Mouse (Mus musculus) heart, embryonic 13.5 days (tissue): ENCODE results near the gene Btla. TPM values are rescaled to one million over a fixed set of nuclear protein-coding genes. Genes with fewer than 3 reads are reported as not detected.

Source experiments
- ATAC-seq: fragments of 200-750 bp; cut with Nextera tagmentation; 2 replicates; pipeline ENCODE4 v1.8.0; 2017; ENCODE audit warnings: moderate TSS enrichment; ENCODE audit not compliant: insufficient number of reproducible peaks, low FRiP score, low TSS enrichment; ENCODE audit errors: extremely low read depth
- H3K27ac ChIP-seq: fragments of 300-500 bp; sonication (generic); replicated peaks from 2 replicates; pipeline ENCODE4 v1.5.1; 2015; ENCODE audit warnings: moderate library complexity, mild to moderate bottlenecking, inconsistent platforms
- H3K27me3 ChIP-seq: fragments of 300-500 bp; sonication (generic); replicated peaks from 2 replicates; pipeline ENCODE4 v1.6.1; 2015; ENCODE audit warnings: mild to moderate bottlenecking, inconsistent platforms
- H3K36me3 ChIP-seq: fragments of 300-500 bp; sonication (generic); 2 replicates; pipeline ENCODE4 v1.6.1; 2015; ENCODE audit warnings: mild to moderate bottlenecking, inconsistent platforms
- H3K4me1 ChIP-seq: fragments of 300-500 bp; sonication (generic); 2 replicates; pipeline ENCODE4 v1.6.1; 2015; ENCODE audit warnings: inconsistent platforms
- H3K4me2 ChIP-seq: fragments of 300-500 bp; sonication (generic); 2 replicates; pipeline ENCODE4 v1.6.1; 2015; ENCODE audit warnings: inconsistent platforms, mild to moderate bottlenecking, moderate library complexity
- H3K4me3 ChIP-seq: fragments of 300-500 bp; sonication (generic); 2 replicates; pipeline ENCODE4 v1.5.1; 2015; ENCODE audit warnings: moderate library complexity, mild to moderate bottlenecking, inconsistent platforms
- H3K9ac ChIP-seq: fragments of 300-500 bp; sonication (generic); 2 replicates; pipeline ENCODE4 v1.6.1; 2015; ENCODE audit warnings: inconsistent platforms, mild to moderate bottlenecking, moderate library complexity
- H3K9me3 ChIP-seq: fragments of 300-500 bp; sonication (generic); 2 replicates; pipeline ENCODE4 v1.6.1; 2016; ENCODE audit warnings: inconsistent platforms
- WGBS: fragments of 180-500 bp; shearing (Covaris S2); methylation state at CpG from one replicate; pipeline ENCODE4 v1.1.7; 2015; ENCODE audit warnings: mixed read lengths; 5-methylcytosine and 5-hydroxymethylcytosine counted together
- polyA plus RNA-seq: library from polyadenylated mRNA; unstranded; fragments of >200 nt; fragmentation: Nextera tagmentation; extraction: Ambion mirVana; gene quantifications from 2 replicates; pipeline ENCODE4 v1.2.1, GENCODE M21; 2015

Gene Btla
- polyA plus RNA-seq = 0.08 TPM in 1 of 2 replicates, not detected in the other

- H3K27me3 ChIP-seq = no peaks in the 10 kb centered on the region
- no peak within 1 kb of the TSS for H3K4me3 ChIP-seq
- no peak within 1 kb of the TSS for H3K4me2 ChIP-seq
- H3K4me1 ChIP-seq = no peaks in the 10 kb centered on the region
- ATAC-seq = no peak
- no peak within 1 kb of the TSS for H3K9ac ChIP-seq
- no peaks in the 10 kb centered on the region for H3K9me3 ChIP-seq
- H3K27ac ChIP-seq = no peak within 1 kb of the TSS
- H3K36me3 ChIP-seq = no peaks in the 10 kb centered on the region
- WGBS = 46% methylated on average over 10 of the region's 10 CpGs
These were observed at the start of gene Btla for GRCm38 (mm10) chr16:45223648-45224388. Btla (plus strand) TSS chr16:45224315.

GRCm38 (mm10) chr16:45178552-45178951, 45.6 kb upstream of the Btla start:
- no peak overlapping the region for H3K4me2 ChIP-seq
- H3K36me3 ChIP-seq = peaks cover 17% of the 10 kb centered on the region
- no peaks in the 10 kb centered on the region for H3K9me3 ChIP-seq
- H3K27me3 ChIP-seq = no peaks in the 10 kb centered on the region
- H3K4me3 ChIP-seq = no peak overlapping the region
- ATAC-seq = no peak
- no peak overlapping the region for H3K9ac ChIP-seq
- no peak overlapping the region for H3K27ac ChIP-seq
- 86% methylated on average over 2 of the region's 2 CpGs for WGBS
- H3K4me1 ChIP-seq = no peaks in the 10 kb centered on the region

- H3K4me2 ChIP-seq = no peak overlapping the region
- peaks cover 32% of the 10 kb centered on the region for H3K36me3 ChIP-seq
- H3K27me3 ChIP-seq = no peaks in the 10 kb centered on the region
- H3K4me1 ChIP-seq = no peaks in the 10 kb centered on the region
- H3K27ac ChIP-seq = no peak overlapping the region
- no peaks in the 10 kb centered on the region for H3K9me3 ChIP-seq
- H3K9ac ChIP-seq = no peak overlapping the region
- no peak for ATAC-seq
- no peak overlapping the region for H3K4me3 ChIP-seq
- WGBS = 89% methylated on average over 5 of the region's 5 CpGs
These were observed 42.3 kb upstream of the Btla start for GRCm38 (mm10) chr16:45181824-45182223.

- Histone ChIP-seq H3K27ac (no peak overlapping the region), H3K4me2 (no peak overlapping the region), H3K9ac (no peak overlapping the region), H3K4me3 (no peak overlapping the region), H3K36me3 (peaks cover 31% of the 10 kb centered on the region), H3K9me3 (no peaks in the 10 kb centered on the region), H3K4me1 (no peaks in the 10 kb centered on the region), H3K27me3 (no peaks in the 10 kb centered on the region)
- no peak for ATAC-seq
- 0% methylated on average over 1 of the region's 1 CpGs for WGBS
These were observed 31.5 kb upstream of the Btla start for GRCm38 (mm10) chr16:45192613-45193012.

- H3K9ac ChIP-seq = no peak overlapping the region
- H3K36me3 ChIP-seq = no peaks in the 10 kb centered on the region
- WGBS = 37% methylated on average over 6 of the region's 6 CpGs
- no peak overlapping the region for H3K27ac ChIP-seq
- H3K4me1 ChIP-seq = no peaks in the 10 kb centered on the region
- H3K9me3 ChIP-seq = no peaks in the 10 kb centered on the region
- no peak for ATAC-seq
- H3K4me3 ChIP-seq = no peak overlapping the region
- H3K27me3 ChIP-seq = no peaks in the 10 kb centered on the region
- no peak overlapping the region for H3K4me2 ChIP-seq
These were observed 27.3 kb upstream of the Btla start for GRCm38 (mm10) chr16:45196816-45197215.

- 83% methylated on average over 2 of the region's 2 CpGs for whole genome bisulfite sequencing
- H3K4me1 ChIP-seq = no peaks in the 10 kb centered on the region
- no peaks in the 10 kb centered on the region for H3K27me3 ChIP-seq
- no peaks in the 10 kb centered on the region for H3K36me3 ChIP-seq
- no peak overlapping the region for H3K4me3 ChIP-seq
- no peak for ATAC-seq
- H3K9ac ChIP-seq = no peak overlapping the region
- H3K9me3 ChIP-seq = no peaks in the 10 kb centered on the region
- H3K27ac ChIP-seq = no peak overlapping the region
- H3K4me2 ChIP-seq = no peak overlapping the region
These were observed 22.7 kb upstream of the Btla start for GRCm38 (mm10) chr16:45201395-45201794.

- H3K9me3 ChIP-seq = no peaks in the 10 kb centered on the region
- no peak overlapping the region for H3K4me2 ChIP-seq
- 75% methylated on average over 4 of the region's 4 CpGs for WGBS
- no peak for ATAC-seq
- no peak overlapping the region for H3K9ac ChIP-seq
- no peaks in the 10 kb centered on the region for H3K4me1 ChIP-seq
- H3K36me3 ChIP-seq = no peaks in the 10 kb centered on the region
- no peak overlapping the region for H3K27ac ChIP-seq
- no peaks in the 10 kb centered on the region for H3K27me3 ChIP-seq
- no peak overlapping the region for H3K4me3 ChIP-seq
These were observed 19.7 kb upstream of the Btla start for GRCm38 (mm10) chr16:45204438-45204837.

GRCm38 (mm10) chr16:45204859-45205670, 19.1 kb upstream of the Btla start:
- no peaks in the 10 kb centered on the region for H3K36me3 ChIP-seq
- H3K4me3 ChIP-seq = no peak overlapping the region
- no peak overlapping the region for H3K27ac ChIP-seq
- no peak overlapping the region for H3K4me2 ChIP-seq
- H3K4me1 ChIP-seq = no peaks in the 10 kb centered on the region
- no peaks in the 10 kb centered on the region for H3K9me3 ChIP-seq
- WGBS = 70% methylated on average over 12 of the region's 12 CpGs
- no peak for ATAC-seq
- no peak overlapping the region for H3K9ac ChIP-seq
- H3K27me3 ChIP-seq = no peaks in the 10 kb centered on the region

- Histone ChIP-seq H3K4me2 (no peak overlapping the region), H3K36me3 (no peaks in the 10 kb centered on the region), H3K27ac (no peak overlapping the region), H3K9me3 (no peaks in the 10 kb centered on the region), H3K9ac (no peak overlapping the region), H3K4me1 (no peaks in the 10 kb centered on the region), H3K4me3 (no peak overlapping the region), H3K27me3 (no peaks in the 10 kb centered on the region)
- WGBS = 60% methylated on average over 2 of the region's 2 CpGs
- ATAC-seq = no peak
These were observed 2.1 kb upstream of the Btla start for GRCm38 (mm10) chr16:45222016-45222415.

GRCm38 (mm10) chr16:45222771-45223170, 1.3 kb upstream of the Btla start:
- no peaks in the 10 kb centered on the region for H3K36me3 ChIP-seq
- no peak for ATAC-seq
- H3K27me3 ChIP-seq = no peaks in the 10 kb centered on the region
- 65% methylated on average over 3 of the region's 3 CpGs for WGBS
- no peak overlapping the region for H3K4me2 ChIP-seq
- no peaks in the 10 kb centered on the region for H3K4me1 ChIP-seq
- no peaks in the 10 kb centered on the region for H3K9me3 ChIP-seq
- no peak overlapping the region for H3K27ac ChIP-seq
- H3K4me3 ChIP-seq = no peak overlapping the region
- H3K9ac ChIP-seq = no peak overlapping the region

- no peak overlapping the region for H3K4me3 ChIP-seq
- no peak overlapping the region for H3K4me2 ChIP-seq
- no peaks in the 10 kb centered on the region for H3K27me3 ChIP-seq
- no peaks in the 10 kb centered on the region for H3K9me3 ChIP-seq
- H3K9ac ChIP-seq = no peak overlapping the region
- no peaks in the 10 kb centered on the region for H3K36me3 ChIP-seq
- H3K27ac ChIP-seq = no peak overlapping the region
- 56% methylated on average over 4 of the region's 4 CpGs for WGBS
- ATAC-seq = no peak
- H3K4me1 ChIP-seq = no peaks in the 10 kb centered on the region
These were observed 405 bp downstream of the Btla start for GRCm38 (mm10) chr16:45224431-45225008.
